Mouse (Mus musculus) intestine, embryonic 14.5 days (tissue): Measurements from ENCODE around the gene Asb14. TPM values are rescaled to one million over a fixed set of nuclear protein-coding genes. Genes with fewer than 3 reads are reported as not detected.
"Not testable (repeated sequence)": the region's sequence is repeated elsewhere in the genome, so short reads cannot be mapped to it uniquely, and the experiment has no call there.

Experiments
- ATAC-seq: fragments of 200-750 bp; cut with Nextera tagmentation; replicated peaks from 2 replicates; pipeline ENCODE4 v1.8.0; 2017; ENCODE audit warnings: low read depth, moderate number of reproducible peaks, moderate TSS enrichment, moderate library complexity; ENCODE audit not compliant: low FRiP score, low TSS enrichment
- DNase-seq: peaks from one replicate; pipeline ENCODE4 v3.0.0-alpha.2; 2018; ENCODE audit warnings: low spot score
- H3K27ac ChIP-seq: fragments of 300-500 bp; sonication (generic); 2 replicates; pipeline ENCODE4 v1.5.1; 2014; ENCODE audit warnings: low read depth, mild to moderate bottlenecking, control low read depth
- H3K27me3 ChIP-seq: fragments of 300-500 bp; sonication (generic); replicated peaks from 2 replicates; pipeline ENCODE4 v1.6.1; 2014; ENCODE audit warnings: low read length, control low read depth; ENCODE audit not compliant: control insufficient read depth, insufficient read depth
- H3K36me3 ChIP-seq: fragments of 300-500 bp; sonication (generic); 2 replicates; pipeline ENCODE4 v1.6.1; 2014; ENCODE audit warnings: low read length, control low read depth; ENCODE audit not compliant: control insufficient read depth, insufficient read depth
- H3K4me1 ChIP-seq: fragments of 300-500 bp; sonication (generic); replicated peaks from 2 replicates; pipeline ENCODE4 v1.6.1; 2014; ENCODE audit warnings: low read length, control low read depth, mixed read lengths; ENCODE audit not compliant: control insufficient read depth, insufficient read depth
- H3K4me2 ChIP-seq: fragments of 300-500 bp; sonication (generic); 2 replicates; pipeline ENCODE4 v1.6.1; 2014; ENCODE audit warnings: low read length
- H3K4me3 ChIP-seq: fragments of 300-500 bp; sonication (generic); 2 replicates; pipeline ENCODE4 v1.5.1; 2014; ENCODE audit warnings: low read depth, low read length, control low read depth, mixed read lengths
- H3K9ac ChIP-seq: fragments of 300-500 bp; sonication (generic); 2 replicates; pipeline ENCODE4 v1.6.1; 2014; ENCODE audit warnings: mild to moderate bottlenecking, low read length
- H3K9me3 ChIP-seq: fragments of 300-500 bp; sonication (generic); 2 replicates; pipeline ENCODE4 v1.6.1; 2016; ENCODE audit warnings: low read length, control low read depth; ENCODE audit not compliant: control insufficient read depth
- WGBS: fragments of 180-500 bp; shearing (Covaris S2); extraction: QIAGEN DNeasy Blood & Tissue Kit; methylation state at CpG from one replicate; pipeline ENCODE4 v1.1.7; 2014; 5-methylcytosine and 5-hydroxymethylcytosine counted together
- polyA plus RNA-seq: library from polyadenylated mRNA; unstranded; fragments of >200 nt; fragmentation: Nextera tagmentation; extraction: Ambion mirVana; gene quantifications from 2 replicates; pipeline ENCODE4 v1.2.1, GENCODE M21; 2014

Gene Asb14
- polyA plus RNA-seq, 1 experiment from 2014 or later = 0.12 TPM

- ATAC-seq = no peak
- Histone ChIP-seq H3K4me1 (no peaks in the 10 kb centered on the region), H3K36me3 (no peaks in the 10 kb centered on the region), H3K9me3 (no peaks in the 10 kb centered on the region), H3K27ac (no peak overlapping the region), H3K4me3 (no peak overlapping the region), H3K27me3 (no peaks in the 10 kb centered on the region), H3K4me2 (no peak overlapping the region), H3K9ac (no peak overlapping the region)
- 79% methylated on average over 5 of the region's 5 CpGs for WGBS
- no peak for DNase-seq
Measured at GRCm38 (mm10) chr14:26881700-26882099, 12.7 kb upstream of the Asb14 start.

- DNase-seq (no peak), ATAC-seq (no peak)
- Histone ChIP-seq H3K4me1 (no peaks in the 10 kb centered on the region), H3K36me3 (no peaks in the 10 kb centered on the region), H3K9me3 (no peaks in the 10 kb centered on the region), H3K27me3 (no peaks in the 10 kb centered on the region), H3K9ac (no peak overlapping the region), H3K4me2 (no peak overlapping the region), H3K4me3 (no peak overlapping the region), H3K27ac (no peak overlapping the region)
- WGBS = 63% methylated on average over 3 of the region's 3 CpGs
Measured at GRCm38 (mm10) chr14:26887244-26887643, 7.1 kb upstream of the Asb14 start.

GRCm38 (mm10) chr14:26890777-26891176 lies 3.6 kb upstream of the Asb14 start:
- no peak overlapping the region for H3K4me2 ChIP-seq
- no peaks in the 10 kb centered on the region for H3K27me3 ChIP-seq
- 87% methylated on average over 3 of the region's 3 CpGs for WGBS

GRCm38 (mm10) chr14:26899490-26899889 lies 5.1 kb downstream of the Asb14 start:
- Histone ChIP-seq H3K27ac (no peak overlapping the region), H3K4me1 (no peaks in the 10 kb centered on the region), H3K4me3 (no peak overlapping the region), H3K36me3 (no peaks in the 10 kb centered on the region), H3K9me3 (no peaks in the 10 kb centered on the region), H3K27me3 (no peaks in the 10 kb centered on the region), H3K9ac (no peak overlapping the region), H3K4me2 (no peak overlapping the region)
- DNase-seq (no peak), ATAC-seq (no peak)
- 77% methylated on average over 2 of the region's 2 CpGs for WGBS

More at GRCm38 (mm10) chr14:26890777-26891176, 3.6 kb upstream of the Asb14 start:
- Histone ChIP-seq H3K36me3 (no peaks in the 10 kb centered on the region), H3K4me1 (no peaks in the 10 kb centered on the region), H3K4me3 (no peak overlapping the region), H3K9ac (no peak overlapping the region), H3K9me3 (no peaks in the 10 kb centered on the region), H3K27ac (no peak overlapping the region)
- DNase-seq = no peak
- ATAC-seq = no peak

GRCm38 (mm10) chr14:26900893-26901292 lies 6.5 kb downstream of the Asb14 start:
- 83% methylated on average over 12 of the region's 12 CpGs for WGBS
- H3K27ac ChIP-seq = no peak overlapping the region
- no peak for DNase-seq
- no peaks in the 10 kb centered on the region for H3K9me3 ChIP-seq
- ATAC-seq = no peak
- H3K36me3 ChIP-seq = no peaks in the 10 kb centered on the region
- no peaks in the 10 kb centered on the region for H3K27me3 ChIP-seq
- H3K4me3 ChIP-seq = no peak overlapping the region
- H3K4me1 ChIP-seq = no peaks in the 10 kb centered on the region
- H3K9ac ChIP-seq = no peak overlapping the region
- no peak overlapping the region for H3K4me2 ChIP-seq

- Histone ChIP-seq H3K27me3 (no peaks in the 10 kb centered on the region), H3K4me2 (no peak overlapping the region), H3K27ac (no peak overlapping the region), H3K9me3 (no peaks in the 10 kb centered on the region), H3K9ac (no peak overlapping the region), H3K4me1 (no peaks in the 10 kb centered on the region), H3K36me3 (no peaks in the 10 kb centered on the region), H3K4me3 (no peak overlapping the region)
- no peak for ATAC-seq
- WGBS = 85% methylated on average over 4 of the region's 4 CpGs
- no peak for DNase-seq
Measured at GRCm38 (mm10) chr14:26907401-26907800, 13.0 kb downstream of the Asb14 start.

GRCm38 (mm10) chr14:26910461-26910860 lies 16.1 kb downstream of the Asb14 start:
- not testable (repeated sequence) for H3K9ac ChIP-seq, H3K4me2 ChIP-seq, H3K27me3 ChIP-seq, ATAC-seq, H3K4me1 ChIP-seq, H3K36me3 ChIP-seq, H3K4me3 ChIP-seq, H3K9me3 ChIP-seq, H3K27ac ChIP-seq, DNase-seq
- 52% methylated on average over 9 of the region's 9 CpGs for WGBS

GRCm38 (mm10) chr14:26911201-26911600 lies 16.8 kb downstream of the Asb14 start:
- H3K4me2 ChIP-seq = no peak overlapping the region
- no peaks in the 10 kb centered on the region for H3K9me3 ChIP-seq
- H3K27me3 ChIP-seq = no peaks in the 10 kb centered on the region
- H3K4me1 ChIP-seq = no peaks in the 10 kb centered on the region
- DNase-seq = no peak
- ATAC-seq = no peak
- H3K4me3 ChIP-seq = no peak overlapping the region
- 64% methylated on average over 6 of the region's 6 CpGs for WGBS
- H3K27ac ChIP-seq = no peak overlapping the region
- no peak overlapping the region for H3K9ac ChIP-seq
- H3K36me3 ChIP-seq = no peaks in the 10 kb centered on the region

GRCm38 (mm10) chr14:26911826-26912225 lies 17.5 kb downstream of the Asb14 start:
- Histone ChIP-seq H3K9me3 (no peaks in the 10 kb centered on the region), H3K36me3 (no peaks in the 10 kb centered on the region), H3K4me2 (no peak overlapping the region), H3K4me3 (no peak overlapping the region), H3K9ac (no peak overlapping the region), H3K27me3 (no peaks in the 10 kb centered on the region), H3K27ac (no peak overlapping the region), H3K4me1 (no peaks in the 10 kb centered on the region)
- DNase-seq (no peak), ATAC-seq (no peak)
- WGBS = 90% methylated on average over 13 of the region's 13 CpGs
